Mouse (Mus musculus): ENCODE results near the gene Triobp. TPM values are rescaled to one million over a fixed set of nuclear protein-coding genes. Genes with fewer than 3 reads are reported as not detected.

The Triobp gene
- polyA plus RNA-seq, 1 experiment: 19.1 TPM

DNA sequence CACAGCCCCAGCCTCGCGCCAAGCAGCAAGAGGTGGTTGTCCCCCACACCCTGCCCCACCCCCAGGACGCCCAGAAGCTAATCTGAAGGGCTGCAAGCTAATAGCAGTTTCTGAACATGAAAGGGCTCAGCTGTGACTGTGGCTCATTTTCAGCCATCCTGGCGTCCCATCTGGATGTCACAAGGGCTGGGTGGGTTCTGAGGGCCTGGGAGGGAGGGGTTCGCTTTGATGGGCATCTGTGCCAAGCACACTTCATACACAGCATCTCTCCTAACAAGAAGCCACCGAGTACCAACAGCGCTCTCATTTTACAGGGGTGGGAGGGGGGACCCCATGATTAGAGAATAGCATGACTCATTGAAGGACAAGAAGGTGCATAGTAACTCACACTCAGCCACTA, 65.9 kb downstream of the Triobp start:
- no peaks in the 10 kb centered on the region for H3K27me3 ChIP-seq (ENCODE audit: control insufficient read depth)
- TF ChIP-seq TAL1 (IDR thresholded peaks at IDR 0.05; ENCODE audit: low read length) (no peak), GATA1 (IDR thresholded peaks at IDR 0.05; ENCODE audit: low read length) (no peak)
- no peak overlapping the region for H3K4me3 ChIP-seq (replicated peaks)
- H3K36me3 ChIP-seq (ENCODE audit: control insufficient read depth): no peaks in the 10 kb centered on the region
- H3K9me3 ChIP-seq (ENCODE audit: control insufficient read depth, low read length): no peaks in the 10 kb centered on the region
- H3K4me1 ChIP-seq (ENCODE audit: control insufficient read depth): no peaks in the 10 kb centered on the region

DNA sequence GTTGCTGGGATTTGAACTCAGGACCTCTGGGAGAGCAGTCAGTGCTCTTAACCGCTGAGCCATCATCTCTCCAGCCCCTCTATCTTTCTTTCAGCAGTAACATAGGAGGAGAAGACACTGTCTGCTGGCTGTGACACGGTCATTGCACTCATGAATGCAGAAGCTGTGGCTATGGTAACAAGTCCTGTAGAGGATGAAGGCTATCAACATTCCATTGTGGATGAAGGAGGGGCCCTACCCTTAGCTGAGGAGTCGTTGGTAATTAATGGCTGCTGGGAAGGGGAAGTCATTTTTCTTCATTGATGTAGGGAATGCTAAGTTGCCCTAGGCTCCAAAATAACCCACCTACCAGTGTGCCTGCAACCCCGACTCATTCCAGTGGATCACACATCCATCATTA, 70.7 kb downstream of the Triobp start:
- H3K9me3 ChIP-seq (ENCODE audit: control insufficient read depth, low read length): no peaks in the 10 kb centered on the region
- no peak overlapping the region for H3K4me3 ChIP-seq (replicated peaks)

DNA sequence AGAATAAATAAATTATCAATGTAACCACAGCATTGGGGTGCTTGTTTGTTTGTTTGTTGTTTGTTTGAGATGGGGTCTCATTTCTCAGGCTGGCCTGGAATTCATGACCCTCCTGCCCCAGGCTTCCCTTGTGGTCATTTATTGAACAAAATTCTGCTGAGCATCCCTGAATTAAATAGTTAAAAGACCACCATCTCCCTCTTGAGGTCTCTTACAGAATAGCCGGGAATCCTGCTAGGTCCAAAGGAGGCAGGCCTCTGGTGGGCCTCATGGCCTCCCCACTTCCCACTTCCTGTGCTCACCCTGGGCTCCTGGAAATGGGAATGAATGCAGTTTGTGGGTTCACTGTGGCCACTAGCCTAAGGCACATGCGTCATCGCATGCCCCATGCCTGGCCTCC, 71.4 kb downstream of the Triobp start:
- H3K4me3 ChIP-seq (replicated peaks): no peak overlapping the region
- H3K36me3 ChIP-seq (ENCODE audit: control insufficient read depth): no peaks in the 10 kb centered on the region
- H3K27me3 ChIP-seq (ENCODE audit: control insufficient read depth): peaks cover 15% of the 10 kb centered on the region
- H3K9me3 ChIP-seq (ENCODE audit: control insufficient read depth, low read length): no peaks in the 10 kb centered on the region
- TF ChIP-seq GATA1 (IDR thresholded peaks at IDR 0.05; ENCODE audit: low read length) (no peak), TAL1 (IDR thresholded peaks at IDR 0.05; ENCODE audit: low read length) (no peak)
- no peaks in the 10 kb centered on the region; the same call in 1 of the 2 replicates for H3K4me1 ChIP-seq (ENCODE audit: control insufficient read depth)

More for the DNA sequence above, 70.7 kb downstream of the Triobp start:
- Histone ChIP-seq H3K27me3 (ENCODE audit: control insufficient read depth) (peaks cover 10% of the 10 kb centered on the region), H3K36me3 (ENCODE audit: control insufficient read depth) (no peaks in the 10 kb centered on the region), H3K4me1 (ENCODE audit: control insufficient read depth) (no peaks in the 10 kb centered on the region; the same call in 1 of the 2 replicates)
- TF ChIP-seq TAL1 (IDR thresholded peaks at IDR 0.05; ENCODE audit: low read length): no peak
- no peak for TF ChIP-seq GATA1 (IDR thresholded peaks at IDR 0.05; ENCODE audit: low read length)

DNA sequence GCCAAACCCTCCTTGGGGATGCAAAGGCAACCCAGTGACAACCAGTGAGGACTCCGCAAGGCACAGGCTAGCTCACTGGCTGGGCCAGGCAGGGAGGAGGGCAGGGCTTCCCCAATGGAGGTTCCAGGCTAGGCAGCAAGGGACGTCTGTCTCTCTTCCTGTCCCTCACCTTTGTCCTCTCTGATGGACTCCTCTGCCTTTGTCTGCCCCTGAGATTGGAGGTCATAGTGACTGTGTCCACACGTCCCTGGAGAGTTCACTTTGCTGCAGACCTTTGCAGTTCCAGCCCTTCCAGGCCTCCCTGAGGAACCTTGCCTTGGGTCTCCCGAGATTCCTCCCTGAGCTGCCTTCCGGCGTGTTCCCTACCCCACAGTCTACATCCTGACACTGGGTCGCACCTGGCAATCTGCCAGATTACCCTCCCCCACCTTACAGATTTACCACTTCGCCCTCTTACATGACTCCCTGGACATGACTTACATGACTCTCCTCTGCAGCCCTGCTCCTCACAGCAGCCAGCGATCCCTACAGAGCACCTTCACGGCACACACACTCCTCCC, 75.2 kb downstream of the Triobp start:
- TF ChIP-seq TAL1 (IDR thresholded peaks at IDR 0.05; ENCODE audit: low read length) (no peak), GATA1 (IDR thresholded peaks at IDR 0.05; ENCODE audit: low read length) (no peak)
- peaks cover 3% of the 10 kb centered on the region; the same call in 1 of the 2 replicates for H3K9me3 ChIP-seq (ENCODE audit: control insufficient read depth, low read length)
- H3K36me3 ChIP-seq (ENCODE audit: control insufficient read depth): no peaks in the 10 kb centered on the region
- H3K4me3 ChIP-seq (replicated peaks): no peak overlapping the region
- peaks cover 6% of the 10 kb centered on the region for H3K4me1 ChIP-seq (ENCODE audit: control insufficient read depth)
- peaks cover 51% of the 10 kb centered on the region for H3K27me3 ChIP-seq (ENCODE audit: control insufficient read depth)

DNA sequence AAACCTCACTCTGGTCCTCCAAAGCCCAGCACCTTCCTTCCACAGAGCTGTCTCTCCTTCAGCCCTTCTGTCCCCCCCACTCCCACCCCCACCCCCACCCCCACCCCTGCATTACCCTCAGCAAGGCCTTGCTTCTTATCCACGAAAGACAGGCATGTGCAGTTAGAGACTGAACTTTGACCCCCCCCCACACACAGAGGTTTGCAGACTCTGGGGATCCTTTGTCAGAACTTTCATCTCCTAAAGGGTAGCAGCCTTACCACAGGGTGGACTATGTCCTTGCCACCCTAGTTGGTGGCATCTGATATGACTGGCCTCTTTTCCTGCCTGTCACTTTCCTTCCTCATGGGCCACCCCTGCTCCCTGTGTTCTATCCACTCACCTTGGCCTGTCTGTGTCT, 75.8 kb downstream of the Triobp start:
- peaks cover 57% of the 10 kb centered on the region for H3K27me3 ChIP-seq (ENCODE audit: control insufficient read depth)
- H3K4me3 ChIP-seq (replicated peaks): no peak overlapping the region
- TF ChIP-seq GATA1 (IDR thresholded peaks at IDR 0.05; ENCODE audit: low read length) (no peak), TAL1 (IDR thresholded peaks at IDR 0.05; ENCODE audit: low read length) (no peak)
- no peaks in the 10 kb centered on the region for H3K36me3 ChIP-seq (ENCODE audit: control insufficient read depth)
- peaks cover 5% of the 10 kb centered on the region; the same call in 1 of the 2 replicates for H3K9me3 ChIP-seq (ENCODE audit: control insufficient read depth, low read length)
- H3K4me1 ChIP-seq (ENCODE audit: control insufficient read depth): peaks cover 12% of the 10 kb centered on the region

DNA sequence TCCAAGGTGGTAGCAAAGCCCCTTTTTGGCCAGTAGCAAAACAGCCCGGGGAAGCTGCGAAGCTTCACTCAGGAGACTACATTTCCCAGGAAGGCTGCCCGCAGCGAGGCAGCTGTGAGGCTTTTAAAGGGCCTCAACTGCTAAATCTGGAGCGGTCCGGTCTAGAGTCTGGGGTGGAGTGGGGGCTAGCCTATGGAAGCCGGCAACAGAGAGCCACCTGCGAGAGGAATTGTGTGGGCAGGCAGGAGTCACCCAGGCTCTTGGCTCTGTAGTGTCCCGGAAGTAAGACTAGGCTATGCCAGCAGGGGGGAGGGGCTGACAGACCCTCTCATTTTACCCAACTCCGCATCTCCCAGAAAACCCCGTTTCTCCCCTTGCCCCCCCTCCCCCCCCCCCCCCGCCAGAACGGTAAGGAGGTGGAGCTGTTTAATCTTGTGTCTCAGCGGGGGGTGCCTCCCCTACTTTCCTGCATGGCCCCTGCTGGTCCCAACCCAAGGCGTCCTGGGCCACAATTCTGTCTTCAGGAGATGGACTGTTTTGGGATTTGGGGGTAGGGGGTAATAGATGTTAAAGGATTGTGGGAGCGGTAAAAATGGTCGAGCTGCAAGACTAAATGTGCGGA, 78.3 kb downstream of the Triobp start:
- H3K9me3 ChIP-seq (ENCODE audit: control insufficient read depth, low read length): peaks cover 15% of the 10 kb centered on the region; the same call in 1 of the 2 replicates
- TF ChIP-seq GATA1 (IDR thresholded peaks at IDR 0.05; ENCODE audit: low read length): no peak
- no peak for TF ChIP-seq TAL1 (IDR thresholded peaks at IDR 0.05; ENCODE audit: low read length)
- H3K36me3 ChIP-seq (ENCODE audit: control insufficient read depth): no peaks in the 10 kb centered on the region
- H3K4me1 ChIP-seq (ENCODE audit: control insufficient read depth): peaks cover 34% of the 10 kb centered on the region
- H3K27me3 ChIP-seq (ENCODE audit: control insufficient read depth): peaks cover 82% of the 10 kb centered on the region
- H3K4me3 ChIP-seq (replicated peaks): no peak overlapping the region

DNA sequence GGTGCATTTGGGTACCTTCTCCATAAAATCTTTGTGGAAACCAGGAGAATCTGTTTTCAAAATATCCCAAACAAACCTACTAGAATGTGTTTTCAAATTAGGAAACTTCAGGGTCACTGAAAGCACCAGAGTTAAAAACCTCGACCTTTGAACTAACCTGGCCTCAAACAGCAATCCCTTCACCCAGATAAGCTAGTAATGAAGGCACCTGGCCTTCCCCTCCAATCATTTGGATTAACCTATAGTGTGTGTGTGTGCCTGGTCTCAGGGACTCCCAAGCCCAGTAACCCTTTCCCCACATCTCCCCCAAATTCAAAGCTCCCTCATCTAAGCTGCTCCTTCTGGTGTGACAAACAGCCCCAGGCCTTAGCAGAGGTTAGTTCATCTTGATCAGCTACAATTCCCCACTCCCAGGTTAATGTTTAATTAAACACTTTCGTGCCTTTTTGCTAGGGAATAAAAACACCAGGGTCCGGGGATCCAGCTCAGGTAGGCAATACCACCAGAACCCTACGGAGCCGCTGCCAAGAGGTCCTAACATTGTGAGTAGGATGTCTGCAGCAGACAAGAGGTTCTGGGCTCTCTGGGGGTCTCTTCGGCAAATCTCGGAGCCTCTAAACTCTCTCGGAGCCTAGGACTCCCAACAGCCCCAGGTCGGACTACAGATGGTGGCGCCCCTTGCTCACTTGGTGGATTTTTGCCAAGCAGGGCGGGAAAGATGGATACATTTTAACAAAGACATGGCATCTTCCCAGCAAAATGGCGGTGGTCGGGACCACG, 79.2 kb downstream of the Triobp start:
- TF ChIP-seq GATA1 (IDR thresholded peaks at IDR 0.05; ENCODE audit: low read length) (no peak), TAL1 (IDR thresholded peaks at IDR 0.05; ENCODE audit: low read length) (no peak)
- peaks cover 17% of the 10 kb centered on the region; the same call in 1 of the 2 replicates for H3K9me3 ChIP-seq (ENCODE audit: control insufficient read depth, low read length)
- peaks cover 91% of the 10 kb centered on the region for H3K27me3 ChIP-seq (ENCODE audit: control insufficient read depth)
- H3K36me3 ChIP-seq (ENCODE audit: control insufficient read depth): no peaks in the 10 kb centered on the region
- peak overlapping the region; percentile 67 for H3K4me3 ChIP-seq (replicated peaks)
- H3K4me1 ChIP-seq (ENCODE audit: control insufficient read depth): peaks cover 39% of the 10 kb centered on the region

DNA sequence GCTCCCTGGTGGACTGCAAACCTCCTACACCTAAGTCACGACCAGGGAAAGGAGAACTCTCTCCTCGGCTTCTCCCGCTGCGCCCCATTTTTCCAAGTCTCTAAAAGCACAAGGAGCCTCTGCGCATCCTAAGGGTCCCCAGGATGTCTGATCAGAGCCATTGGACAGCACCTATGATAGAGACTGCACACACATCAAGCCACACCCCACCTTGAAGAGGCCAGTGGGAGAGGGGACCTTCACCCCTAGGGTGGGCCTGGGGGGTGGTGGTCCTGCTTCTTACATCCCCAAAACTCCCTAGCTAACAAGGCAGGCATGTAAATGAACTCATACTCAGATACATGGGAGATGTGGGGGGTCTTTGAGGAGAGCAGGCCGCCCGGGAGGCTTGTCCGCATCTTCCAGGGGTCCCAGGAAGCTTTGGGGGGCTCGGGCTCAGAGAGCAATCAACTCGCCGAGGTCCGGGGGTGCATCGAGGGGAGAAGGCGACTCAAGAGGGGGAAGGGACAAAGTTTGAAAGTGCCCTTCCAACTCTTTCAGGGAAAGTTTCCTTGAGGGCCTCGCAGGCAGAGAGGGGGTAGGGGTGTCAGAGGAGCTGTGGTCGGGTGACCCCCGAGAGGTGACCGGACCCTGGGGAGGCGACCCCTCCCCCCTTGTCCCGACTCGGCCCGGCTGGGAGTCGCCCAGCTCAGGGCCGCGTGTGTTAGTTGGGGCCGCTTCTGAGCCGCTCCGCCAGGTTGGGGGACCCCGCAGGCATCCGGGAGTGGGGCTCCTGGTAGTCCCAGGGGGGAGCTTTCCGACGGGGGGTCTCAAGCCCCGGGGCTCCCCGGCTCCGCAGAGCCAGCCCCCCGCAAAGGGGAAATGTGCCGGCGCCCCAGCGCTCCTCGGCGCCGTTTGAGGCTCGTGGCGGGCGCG, 80.0 kb downstream of the Triobp start:
- peaks cover 39% of the 10 kb centered on the region for H3K4me1 ChIP-seq (ENCODE audit: control insufficient read depth)
- H3K9me3 ChIP-seq (ENCODE audit: control insufficient read depth, low read length): peaks cover 17% of the 10 kb centered on the region; the same call in 1 of the 2 replicates
- H3K36me3 ChIP-seq (ENCODE audit: control insufficient read depth): no peaks in the 10 kb centered on the region
- H3K27me3 ChIP-seq (ENCODE audit: control insufficient read depth): peaks cover 94% of the 10 kb centered on the region
- H3K4me3 ChIP-seq (replicated peaks): peak overlapping the region; percentile 67
- TF ChIP-seq TAL1 (IDR thresholded peaks at IDR 0.05; ENCODE audit: low read length): no peak
- TF ChIP-seq GATA1 (IDR thresholded peaks at IDR 0.05; ENCODE audit: low read length): no peak

All from erythroblast, embryonic 14.5 days (primary cell).